Mouse (Mus musculus) c-Kit-negative CD71-positive TER-119-positive erythroid progenitor cells, embryonic 14.5 days (primary cell): ENCODE measurements around the gene Hs2st1.
A peak's percentile ranks its signal among the peaks of the same experiment; 100 is the strongest.

Source experiments
- DNase-seq: peaks from one replicate; pipeline ENCODE4 v3.0.0-alpha.2; 2013; ENCODE audit warnings: low read depth, low spot score

The Hs2st1 gene

DNA sequence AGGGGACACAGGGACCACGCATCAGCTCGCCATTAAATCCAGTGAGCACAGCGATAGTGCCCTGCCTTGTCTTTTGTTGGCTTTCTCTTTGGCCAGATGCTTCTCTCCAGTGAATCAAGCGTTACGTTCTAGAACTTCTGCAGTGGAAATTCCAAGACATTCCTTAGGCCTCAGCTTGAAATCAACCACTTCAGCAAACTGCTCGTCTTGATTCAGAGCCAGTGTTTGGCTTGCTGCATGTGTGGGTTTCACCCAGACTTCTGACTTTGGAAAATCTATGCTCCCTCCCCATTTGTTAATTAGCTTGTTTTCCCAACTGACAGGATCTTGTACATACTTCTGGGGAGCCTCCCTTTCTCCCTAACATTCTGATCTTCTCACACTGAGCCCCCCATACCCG, 16.8 kb upstream of the Hs2st1 start:
- no peak for DNase-seq

DNA sequence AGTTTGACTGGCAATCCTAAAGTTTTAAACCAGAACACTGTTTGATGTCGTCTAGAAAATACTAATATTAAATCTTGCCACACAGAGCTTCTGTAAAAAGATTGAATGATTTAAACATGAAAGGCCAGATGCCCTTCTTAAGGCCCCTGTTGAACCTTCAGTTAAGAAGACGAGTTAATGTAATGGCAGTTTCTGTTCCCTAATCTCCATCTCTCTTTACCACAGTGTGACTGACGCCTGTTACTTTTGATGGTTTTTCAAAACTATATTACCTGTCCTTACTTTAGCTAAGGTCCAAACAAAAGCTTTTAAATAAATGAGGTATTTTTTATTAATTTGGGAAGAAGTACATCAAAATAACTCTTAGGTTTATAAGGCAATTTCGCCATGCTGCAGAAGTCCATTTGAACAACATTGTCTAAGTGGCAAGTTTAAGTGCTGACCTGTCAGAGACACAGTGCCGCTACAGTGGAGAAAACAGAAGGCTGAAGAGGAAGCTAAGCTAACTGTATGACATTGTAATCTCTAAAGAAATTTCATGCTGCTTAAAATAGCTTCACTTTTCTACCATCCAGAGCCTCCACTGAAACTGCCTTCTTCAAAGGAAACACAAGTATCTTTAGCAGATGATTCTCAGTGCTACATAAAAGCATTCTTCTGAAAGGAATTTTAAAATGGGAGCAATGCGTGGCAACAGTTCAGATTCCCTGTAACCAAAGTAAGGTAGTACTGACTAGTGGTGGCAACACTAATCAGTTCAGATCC, 15.0 kb upstream of the Hs2st1 start:
- DNase-seq, result no peak

- no peak for DNase-seq
Observed at GRCm38 (mm10) chr3:144583789-144584188, 13.8 kb upstream of the Hs2st1 start.

GRCm38 (mm10) chr3:144582306-144582705, 12.3 kb upstream of the Hs2st1 start:
- DNase-seq, result no peak

DNA sequence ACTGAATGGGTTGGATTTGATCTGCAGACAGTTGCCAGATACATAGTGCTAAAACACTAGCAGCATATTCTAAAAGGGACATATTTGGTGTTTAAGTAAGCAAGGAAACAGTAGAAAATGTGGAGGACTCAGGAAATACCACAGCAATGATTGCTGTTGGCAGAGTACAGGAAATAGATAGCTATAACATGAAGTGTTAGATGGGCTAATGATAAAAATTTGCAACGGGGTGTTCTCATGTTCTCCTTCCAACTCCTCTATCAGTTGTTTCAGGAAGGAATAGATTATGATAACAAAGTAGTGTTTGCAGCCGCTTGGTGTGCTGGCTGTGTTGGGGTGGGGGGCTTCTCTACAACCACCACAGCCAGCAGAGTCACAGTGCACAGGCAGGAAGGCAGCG, 11.9 kb upstream of the Hs2st1 start:
- no peak for DNase-seq

DNA sequence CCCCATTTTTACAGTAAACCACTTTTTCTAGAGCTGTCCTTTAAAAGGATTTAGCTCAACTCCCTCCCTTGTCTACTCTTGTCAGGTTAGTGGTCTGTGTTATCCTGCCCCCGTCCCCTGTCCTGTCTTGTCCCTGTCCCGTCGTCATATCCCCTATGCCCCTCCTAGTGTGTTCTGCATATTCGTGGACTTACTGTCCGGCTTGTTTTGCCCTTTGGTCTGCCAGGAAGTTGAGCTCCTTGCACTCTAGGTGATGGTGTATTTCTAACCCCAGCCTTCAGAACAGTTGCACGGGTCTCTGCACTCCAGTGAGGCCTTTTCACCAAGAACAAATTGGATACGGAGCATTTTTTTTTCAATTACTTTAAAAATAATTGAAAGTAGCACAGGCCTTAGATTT, 10.3 kb upstream of the Hs2st1 start:
- no peak for DNase-seq

DNA sequence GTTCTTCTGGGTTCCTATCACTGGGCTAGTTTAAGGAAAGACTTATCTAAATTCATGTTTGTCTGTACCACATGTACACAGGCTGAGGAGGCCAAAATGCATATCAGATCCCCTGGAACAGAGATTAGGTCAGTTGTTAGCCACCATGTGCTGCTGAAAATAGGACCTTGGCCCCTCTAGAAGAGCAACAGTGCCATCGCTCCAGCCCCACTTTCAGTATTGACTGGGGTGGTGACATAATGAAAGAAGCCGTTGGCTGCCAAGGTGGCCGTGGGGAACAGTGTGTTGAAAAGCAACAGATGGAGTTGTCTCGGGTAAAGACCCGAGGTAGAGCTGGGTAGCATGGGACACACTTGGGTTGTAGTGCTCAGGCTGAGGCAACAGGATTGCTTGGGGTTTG, 9.8 kb upstream of the Hs2st1 start:
- DNase-seq, result no peak

DNA sequence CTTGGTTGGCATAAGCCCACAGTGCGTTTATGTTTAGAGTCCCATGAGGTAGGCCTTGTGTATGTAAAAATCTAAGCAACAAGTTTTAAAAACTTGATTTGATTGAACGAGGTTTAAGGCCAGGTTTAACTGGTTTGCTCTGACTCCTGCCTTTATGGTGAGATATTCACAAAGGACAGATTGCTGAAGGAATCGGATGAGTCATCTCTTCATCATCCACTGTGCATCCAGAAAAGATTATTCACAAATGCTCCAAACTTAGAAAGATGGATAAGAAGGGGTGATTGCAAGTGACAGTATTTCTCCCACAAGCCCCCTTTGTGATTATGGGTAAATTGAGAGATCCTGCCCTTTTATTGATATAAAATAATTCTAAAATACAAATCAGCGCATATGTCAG, 8.9 kb upstream of the Hs2st1 start:
- no peak for DNase-seq

DNA sequence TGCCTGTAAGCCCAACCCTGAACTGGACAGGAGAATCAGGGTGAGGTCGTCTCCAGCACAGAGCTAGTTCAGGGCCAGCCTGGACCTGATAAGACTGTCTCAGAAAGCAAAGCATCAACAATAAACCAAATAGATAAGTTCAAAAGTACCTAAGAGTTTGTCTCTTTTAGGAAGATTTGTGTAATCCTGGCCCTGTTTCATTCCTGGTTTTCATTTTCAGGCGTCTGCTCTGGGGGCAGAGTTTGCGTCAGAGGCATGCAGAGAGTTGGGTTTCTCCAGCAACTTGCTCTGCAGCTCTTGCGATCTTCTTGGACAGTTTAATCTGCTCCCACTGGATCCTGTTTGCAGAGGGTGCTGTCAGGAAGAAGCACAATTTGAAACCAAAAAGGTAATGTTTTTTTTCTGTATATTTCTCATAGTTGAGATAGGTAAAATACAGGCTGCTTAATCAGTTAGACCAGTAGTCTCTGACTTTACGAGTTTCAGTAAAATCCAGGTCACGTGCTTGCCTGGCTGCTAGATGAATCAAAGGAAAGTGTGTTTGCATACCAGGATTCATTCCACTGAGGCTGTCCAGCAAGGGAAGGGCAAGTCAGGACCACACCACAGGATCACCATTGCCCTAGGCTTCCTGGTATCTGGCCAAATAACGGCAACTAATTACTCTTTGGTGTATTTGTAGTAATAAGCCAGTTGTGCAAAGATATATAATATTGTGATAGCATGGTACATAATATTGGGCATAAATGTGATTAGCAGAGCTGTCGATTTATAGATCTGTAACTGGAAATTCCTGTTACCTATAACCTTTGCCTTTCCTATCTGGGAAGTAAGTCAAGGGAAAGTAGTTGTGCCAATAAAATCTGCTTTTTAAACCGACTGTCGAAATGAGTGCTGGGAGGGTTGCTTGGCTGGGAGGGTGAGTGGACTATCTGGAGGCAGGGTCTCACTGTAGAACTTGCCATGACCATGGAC, 7.7 kb upstream of the Hs2st1 start:
- no peak for DNase-seq

- no peak for DNase-seq
Observed at GRCm38 (mm10) chr3:144574256-144574655, 4.3 kb upstream of the Hs2st1 start.

DNA sequence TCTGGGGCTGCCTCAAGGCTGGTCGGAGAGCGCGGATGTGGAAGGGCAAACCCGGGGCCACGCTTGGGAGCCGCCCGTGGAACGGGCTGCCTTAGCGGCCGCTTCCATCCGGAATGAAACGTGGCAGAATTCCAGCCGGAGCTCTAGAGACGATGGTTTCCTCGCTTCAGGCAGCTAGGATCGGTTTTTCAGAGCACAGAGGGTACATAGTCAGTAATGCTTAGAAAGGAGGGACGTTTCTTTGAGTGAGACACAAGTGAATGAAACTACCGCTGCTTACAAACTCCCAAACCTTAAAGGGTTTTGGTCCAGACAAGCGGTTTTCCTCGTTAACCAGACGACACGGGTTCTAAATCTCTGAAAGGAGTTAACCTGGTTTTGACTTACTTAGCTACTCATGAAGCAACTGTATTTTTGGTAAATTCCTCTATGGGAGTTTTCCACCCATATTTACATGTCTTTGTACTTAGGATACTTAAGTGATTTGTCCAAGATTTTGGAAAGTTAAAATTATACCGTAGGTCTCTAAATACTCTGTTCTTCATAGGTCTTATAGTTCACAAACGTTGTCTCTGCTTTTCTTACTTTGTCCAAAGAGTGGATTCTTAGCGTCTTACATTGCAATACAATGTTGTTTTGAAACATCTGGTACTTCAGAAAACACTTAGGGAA, 971 bp upstream of the Hs2st1 start:
- no peak for DNase-seq

DNA sequence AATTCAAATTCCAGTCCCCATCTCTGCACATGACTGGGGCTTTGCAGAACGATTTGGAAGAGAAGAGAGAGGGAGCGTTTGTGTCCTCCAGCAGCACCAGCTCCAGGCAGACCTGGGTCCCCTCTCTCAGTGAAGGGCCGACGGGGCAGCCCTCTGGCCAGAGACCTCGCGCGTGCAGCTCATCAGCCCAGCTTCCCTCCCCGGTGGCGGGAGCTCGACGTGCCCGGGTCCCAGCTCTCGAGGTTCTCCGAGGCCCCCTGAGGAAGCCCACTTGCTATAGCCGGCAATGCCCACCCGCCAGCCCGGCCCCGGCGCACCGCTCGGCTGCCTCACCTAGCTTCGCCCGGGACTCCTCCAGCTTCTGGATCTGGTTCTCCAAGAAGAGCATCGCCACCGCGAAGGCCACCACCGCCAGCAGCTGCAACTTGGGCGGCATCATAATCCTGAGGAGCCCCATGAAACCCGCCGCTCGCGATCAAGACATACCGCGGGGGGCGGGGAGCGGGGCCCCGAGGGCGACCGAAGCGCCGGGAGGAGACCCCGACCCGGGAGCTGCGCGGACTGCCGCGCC, 495 bp downstream of the Hs2st1 start:
- DNase-seq, result peak; percentile 24

DNA sequence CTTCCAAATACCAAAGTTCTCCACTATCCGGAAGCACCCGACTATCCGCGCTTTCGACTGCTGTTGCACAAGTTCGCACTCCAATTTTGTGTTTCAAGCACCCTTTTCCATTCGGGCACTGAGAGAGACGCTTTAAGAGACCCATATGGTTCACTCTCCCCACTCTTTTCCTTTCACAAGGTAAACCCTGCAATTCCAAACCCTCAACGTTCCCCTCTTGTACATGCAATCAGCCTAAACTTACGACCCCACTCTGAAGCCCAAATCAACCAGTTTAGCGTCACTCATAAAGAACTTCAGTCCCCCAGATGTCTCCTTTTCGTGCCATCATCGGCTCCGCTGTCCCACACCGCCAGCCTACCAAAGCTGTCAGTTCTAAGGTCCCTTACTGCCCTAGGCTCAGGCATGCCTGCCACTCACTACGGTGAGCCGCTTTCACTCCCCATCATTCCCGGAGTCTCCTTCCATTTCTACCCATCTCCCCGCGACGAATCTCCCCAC, 1.1 kb downstream of the Hs2st1 start:
- DNase-seq, result no peak

DNA sequence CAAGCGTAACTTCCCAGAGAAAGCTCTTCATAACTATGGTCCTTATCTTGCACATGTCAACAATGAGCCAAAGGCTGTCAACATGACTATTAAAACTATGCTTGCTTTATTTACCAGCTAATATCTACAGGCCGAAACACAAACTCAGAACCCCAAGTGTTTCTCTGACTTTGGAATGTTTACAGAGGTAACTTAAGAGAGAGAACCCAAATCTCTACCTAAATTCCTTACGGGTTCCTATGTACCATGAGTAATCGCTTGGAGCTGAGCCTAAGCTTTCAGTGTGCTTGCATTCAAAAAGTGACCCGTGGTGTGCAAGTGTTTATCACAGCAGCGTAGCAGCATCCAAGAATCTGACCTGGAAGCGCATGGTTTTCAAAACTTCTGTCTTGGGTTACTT, 4.8 kb downstream of the Hs2st1 start:
- no peak for DNase-seq

DNA sequence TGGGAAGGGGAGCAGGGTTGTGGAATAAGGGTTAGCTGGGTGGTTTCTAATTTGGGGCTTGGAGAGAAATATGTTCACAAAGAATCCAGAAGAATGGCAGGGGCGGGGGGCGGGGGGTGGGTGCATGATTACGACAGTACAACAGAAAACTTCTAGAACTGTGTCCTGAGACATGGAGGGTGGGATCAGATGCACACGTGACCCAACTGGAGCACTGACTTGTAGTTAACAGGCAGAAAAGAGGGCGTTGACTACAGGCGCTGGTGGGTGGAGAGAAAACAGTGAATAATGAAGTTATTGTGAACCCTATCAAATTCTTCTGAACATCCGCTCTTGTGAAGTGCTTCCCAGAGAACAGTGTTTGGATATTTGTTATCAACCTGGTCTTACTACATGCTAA, 6.1 kb downstream of the Hs2st1 start:
- no peak for DNase-seq

DNA sequence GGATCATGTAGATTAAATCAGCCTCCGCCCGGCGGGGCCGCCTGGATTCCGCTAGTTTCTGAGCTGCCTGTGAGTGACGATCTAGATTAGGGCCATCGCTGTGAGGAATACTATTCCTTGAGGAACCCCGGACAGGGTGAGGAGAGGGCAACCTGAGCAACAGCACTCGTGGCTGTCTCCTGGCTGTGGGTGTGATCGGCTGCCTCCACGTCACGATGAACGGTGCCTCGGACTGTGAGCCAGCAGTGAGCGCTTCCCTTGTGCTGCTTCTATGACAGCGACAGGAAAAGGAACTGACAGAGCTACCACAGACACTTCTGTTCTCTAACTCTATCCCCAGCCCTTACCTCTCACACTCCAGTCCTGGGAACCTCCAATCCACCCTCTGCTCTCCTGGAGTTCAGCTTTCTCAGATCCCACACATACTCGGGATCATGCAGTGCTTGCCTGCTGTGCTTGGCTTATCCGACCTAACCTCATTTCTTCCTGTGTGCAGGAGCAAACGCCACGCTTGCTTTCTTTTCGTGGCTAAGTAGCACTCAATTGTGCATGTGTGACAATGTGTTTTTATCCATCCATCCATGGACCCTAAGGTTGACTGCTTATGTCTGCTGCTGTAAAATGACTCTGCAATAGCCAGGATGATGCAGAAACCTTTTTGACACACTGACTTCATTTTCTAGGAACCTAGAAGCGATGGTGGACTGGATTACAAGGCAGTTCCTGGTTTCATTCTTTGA, 8.3 kb downstream of the Hs2st1 start:
- DNase-seq, result no peak

DNA sequence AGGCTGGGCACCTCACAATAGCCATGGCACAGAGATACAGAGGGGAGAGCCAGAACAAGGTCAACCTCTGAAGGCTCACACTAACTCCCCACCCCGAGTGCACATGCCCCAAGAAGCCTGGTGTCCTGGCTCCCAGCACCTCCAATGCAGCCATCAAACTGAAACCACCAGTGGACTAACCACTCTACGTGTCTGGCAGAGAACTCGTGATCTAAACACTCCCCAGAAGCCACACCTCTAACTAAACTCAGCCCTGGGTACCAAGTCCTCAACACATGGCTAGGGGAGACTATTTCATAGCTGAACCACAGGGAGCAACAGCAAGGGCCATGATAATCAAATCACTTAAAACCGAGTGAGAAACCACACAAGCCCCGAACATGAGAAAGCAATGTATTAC, 11.7 kb downstream of the Hs2st1 start:
- DNase-seq, result no peak

GRCm38 (mm10) chr3:144556625-144557324, 13.2 kb downstream of the Hs2st1 start:
- no peak for DNase-seq

DNA sequence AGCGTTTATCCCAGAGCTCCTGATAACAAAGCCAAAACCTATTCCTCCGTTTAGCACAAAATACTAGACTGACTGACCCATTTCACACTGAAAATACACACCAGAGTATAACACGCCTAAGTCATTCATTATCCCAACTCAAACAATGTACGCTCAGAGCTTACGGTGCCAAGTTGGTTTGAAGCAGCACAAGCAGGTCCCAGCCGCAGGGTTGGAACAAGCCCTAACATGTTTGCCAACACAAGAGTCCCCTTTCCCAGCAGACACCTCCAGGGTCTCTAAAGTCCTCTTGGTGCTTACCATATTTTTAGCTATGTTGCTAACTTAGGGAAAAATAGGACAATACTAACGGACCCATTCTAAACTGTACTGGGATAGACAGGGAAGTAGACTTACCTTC, 14.8 kb downstream of the Hs2st1 start:
- no peak for DNase-seq

DNA sequence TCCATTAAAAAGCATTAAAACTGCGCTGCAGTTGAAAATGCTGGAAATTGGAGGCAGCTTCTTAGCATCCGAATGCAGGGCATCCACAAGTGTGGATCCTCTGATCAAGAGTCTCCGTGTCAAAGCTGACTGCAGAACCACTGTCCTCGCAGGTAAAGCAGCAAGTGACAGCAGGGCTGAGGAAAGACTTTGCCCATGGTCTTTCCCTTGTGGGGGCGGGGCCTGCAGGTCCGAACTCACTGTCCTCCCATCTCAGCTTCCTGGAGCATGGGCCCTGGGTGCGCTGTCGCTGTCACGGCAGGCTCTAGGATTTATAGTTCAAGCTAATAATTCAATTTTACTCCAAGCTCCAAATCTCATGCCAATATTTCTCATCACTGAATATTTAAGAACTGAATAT, 15.5 kb downstream of the Hs2st1 start:
- no peak for DNase-seq
